Mouse (Mus musculus): ENCODE measurements around the gene Vmn1r115. TPM values are rescaled to one million over a fixed set of nuclear protein-coding genes. Genes with fewer than 3 reads are reported as not detected.
"Not testable (repeated sequence)": the region's sequence is repeated elsewhere in the genome, so short reads cannot be mapped to it uniquely, and the experiment has no call there.

Vmn1r115 gene
- not detected in 2 replicates for total RNA-seq (2014; fragmentation: Nextera tagmentation)
- total RNA-seq (2017) = not detected in 2 replicates

- not testable (repeated sequence) for ATAC-seq (replicated peaks; ENCODE audit: low FRiP score, low TSS enrichment, poor library complexity, severe bottlenecking)
Observed at GRCm38 (mm10) chr7:20844885-20845284, at the start of gene Vmn1r115. Gene Vmn1r115 (minus strand): TSS chr7:20844985.

- ATAC-seq (replicated peaks; ENCODE audit: low FRiP score, low TSS enrichment, poor library complexity, severe bottlenecking) = not testable (repeated sequence)
Observed at GRCm38 (mm10) chr7:20884021-20884420, 39.2 kb upstream of the Vmn1r115 start, which contains the start of gene Vmn1r117. Gene Vmn1r117 (minus strand): TSS chr7:20884121.

DNA sequence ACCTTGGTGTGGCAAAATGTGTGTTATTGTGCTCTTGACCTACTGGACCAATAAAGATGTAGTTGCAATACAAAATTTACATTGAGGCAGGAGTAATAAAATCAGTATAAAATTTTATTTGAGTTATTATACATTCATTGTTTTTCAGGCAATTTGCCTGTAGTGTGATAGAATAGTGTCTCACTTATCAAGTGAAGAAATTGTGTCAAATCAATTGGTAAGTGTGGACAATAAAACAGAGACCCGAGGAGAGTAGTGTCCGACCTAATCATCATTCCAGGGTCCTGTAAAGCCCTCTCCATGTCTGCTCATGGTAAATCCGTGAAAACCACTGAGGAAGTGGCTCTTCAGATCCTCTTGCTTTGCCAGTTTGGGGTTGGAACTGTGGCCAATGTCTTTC, 27.2 kb upstream of the Vmn1r115 start, which contains the start of gene Vmn1r116:
Gene Vmn1r116 (plus strand): TSS at position 301 of the 400 bp plus-strand sequence.
- ATAC-seq (replicated peaks; ENCODE audit: low FRiP score, low TSS enrichment, poor library complexity, severe bottlenecking) = not testable (repeated sequence)

DNA sequence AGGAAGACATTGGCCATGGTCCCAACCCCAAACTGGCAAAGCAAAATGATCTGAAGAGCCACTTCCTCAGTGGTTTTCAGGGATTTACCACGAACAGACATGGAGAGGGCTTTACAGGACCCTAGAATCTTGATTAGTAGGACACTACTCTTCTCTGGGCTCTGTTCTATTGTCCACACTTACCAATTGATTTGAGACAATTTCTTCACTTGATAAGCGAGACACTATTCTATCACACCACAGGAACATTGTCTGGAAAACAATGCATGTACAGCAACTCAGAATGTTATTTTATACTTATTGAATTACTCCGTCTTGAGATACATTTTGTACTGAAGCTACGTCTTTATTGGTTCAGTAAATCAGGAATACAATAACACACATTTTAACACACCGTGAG, 32.7 kb downstream of the Vmn1r115 start, which contains the start of gene Vmn1r114:
Gene Vmn1r114 (minus strand): TSS at position 101 of the 400 bp plus-strand sequence.
- not testable (repeated sequence) for ATAC-seq (replicated peaks; ENCODE audit: low FRiP score, low TSS enrichment, poor library complexity, severe bottlenecking)

Other genes with a start within 250 kb of the Vmn1r115 start
- not detected in 2 replicates for gene Gm4513, start 246.0 kb downstream of the Vmn1r115 start, total RNA-seq (2014; fragmentation: Nextera tagmentation)
- not detected in 2 replicates for gene Gm4513, start 246.0 kb downstream of the Vmn1r115 start, total RNA-seq (2017)
- not detected in 2 replicates for gene Vmn1r107, start 176.1 kb downstream of the Vmn1r115 start, total RNA-seq (2014; fragmentation: Nextera tagmentation)
- not detected in 2 replicates for gene Vmn1r107, start 176.1 kb downstream of the Vmn1r115 start, total RNA-seq (2017)
- not detected in 2 replicates for gene Vmn1r111, start 141.8 kb downstream of the Vmn1r115 start, total RNA-seq (2014; fragmentation: Nextera tagmentation)
- gene Vmn1r111, start 141.8 kb downstream of the Vmn1r115 start, total RNA-seq (2017) = not detected in 2 replicates
- not detected in 2 replicates for gene Gm10668, start 114.4 kb downstream of the Vmn1r115 start, total RNA-seq (2014; fragmentation: Nextera tagmentation)
- gene Gm10668, start 114.4 kb downstream of the Vmn1r115 start, total RNA-seq (2017) = not detected in 2 replicates
- not detected in 2 replicates for gene Vmn1r112, start 73.8 kb downstream of the Vmn1r115 start, total RNA-seq (2014; fragmentation: Nextera tagmentation)
- not detected in 2 replicates for gene Vmn1r112, start 73.8 kb downstream of the Vmn1r115 start, total RNA-seq (2017)
- not detected in 2 replicates for gene Vmn1r113, start 57.7 kb downstream of the Vmn1r115 start, total RNA-seq (2014; fragmentation: Nextera tagmentation)
- not detected in 2 replicates for gene Vmn1r113, start 57.7 kb downstream of the Vmn1r115 start, total RNA-seq (2017)
- gene Vmn1r114, start 32.8 kb downstream of the Vmn1r115 start, total RNA-seq (2014; fragmentation: Nextera tagmentation) = not detected in 2 replicates
- gene Vmn1r114, start 32.8 kb downstream of the Vmn1r115 start, total RNA-seq (2017) = not detected in 2 replicates
- gene Vmn1r116, start 27.3 kb upstream of the Vmn1r115 start, total RNA-seq (2014; fragmentation: Nextera tagmentation) = not detected in 2 replicates
- not detected in 2 replicates for gene Vmn1r116, start 27.3 kb upstream of the Vmn1r115 start, total RNA-seq (2017)
- gene Vmn1r117, start 39.1 kb upstream of the Vmn1r115 start, total RNA-seq (2014; fragmentation: Nextera tagmentation) = not detected in 2 replicates
- not detected in 2 replicates for gene Vmn1r117, start 39.1 kb upstream of the Vmn1r115 start, total RNA-seq (2017)
- not detected in 2 replicates for gene Vmn1r118, start 67.4 kb upstream of the Vmn1r115 start, total RNA-seq (2014; fragmentation: Nextera tagmentation)
- not detected in 2 replicates for gene Vmn1r118, start 67.4 kb upstream of the Vmn1r115 start, total RNA-seq (2017)
- not detected in 2 replicates for gene Vmn1r119, start 167.5 kb upstream of the Vmn1r115 start, total RNA-seq (2014; fragmentation: Nextera tagmentation)
- gene Vmn1r119, start 167.5 kb upstream of the Vmn1r115 start, total RNA-seq (2017) = not detected in 2 replicates
- gene Vmn1r120, start 208.8 kb upstream of the Vmn1r115 start, total RNA-seq (2014; fragmentation: Nextera tagmentation) = not detected in 2 replicates
- gene Vmn1r120, start 208.8 kb upstream of the Vmn1r115 start, total RNA-seq (2017) = not detected in 2 replicates